Mouse (Mus musculus): ENCODE results near the gene Lacc1.
"Not testable (repeated sequence)": the region's sequence is repeated elsewhere in the genome, so short reads cannot be mapped to it uniquely, and the experiment has no call there.

Lacc1 gene

DNA sequence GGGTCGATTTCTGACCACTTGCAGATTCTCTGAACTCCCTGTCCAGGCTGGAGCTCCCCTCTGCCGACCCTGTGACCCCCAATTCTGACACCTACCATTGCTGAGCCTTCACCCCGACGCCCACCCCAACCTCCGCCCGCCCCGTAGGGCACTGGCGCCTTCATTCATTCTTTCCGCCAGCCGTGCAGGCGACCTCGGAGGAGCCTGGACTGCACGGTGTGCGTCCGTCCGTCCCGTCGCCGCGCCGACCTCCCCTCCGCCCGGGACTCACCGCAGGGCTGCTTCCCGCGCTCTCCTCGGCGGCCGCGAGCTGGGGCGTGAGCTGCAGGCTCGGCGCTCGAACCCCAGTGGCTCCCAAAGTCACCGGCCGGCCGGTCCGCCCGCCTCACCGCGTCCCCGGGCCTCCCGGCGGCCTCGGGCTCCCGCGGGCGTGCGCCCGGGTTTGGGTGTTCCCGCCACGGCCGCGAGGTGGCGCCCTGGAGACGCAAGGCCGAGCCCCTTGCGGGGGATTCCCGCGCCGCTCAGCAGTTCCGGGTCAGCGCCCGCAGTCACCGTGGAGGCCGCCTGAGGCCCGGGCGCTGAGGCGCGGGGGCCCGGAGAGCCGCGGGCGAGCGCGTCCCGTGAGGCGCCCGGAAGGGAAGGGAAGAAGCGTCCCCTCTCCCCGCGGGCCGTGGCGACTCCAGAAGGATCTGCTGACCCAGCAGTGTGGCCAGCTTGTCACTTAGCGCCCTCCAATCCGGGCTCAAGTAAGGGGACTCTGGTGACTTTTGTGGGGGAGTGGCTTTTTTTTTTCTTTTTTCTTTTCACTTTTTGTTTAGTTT is at the start of gene Lacc1, which contains the start of gene Ccdc122:
Lacc1 (minus strand) TSS at position 679 of the 821 bp plus-strand sequence.
Ccdc122 (plus strand) TSS at position 547 of the 821 bp plus-strand sequence.
- DNase-seq: peak; percentile 62 to 70

DNA sequence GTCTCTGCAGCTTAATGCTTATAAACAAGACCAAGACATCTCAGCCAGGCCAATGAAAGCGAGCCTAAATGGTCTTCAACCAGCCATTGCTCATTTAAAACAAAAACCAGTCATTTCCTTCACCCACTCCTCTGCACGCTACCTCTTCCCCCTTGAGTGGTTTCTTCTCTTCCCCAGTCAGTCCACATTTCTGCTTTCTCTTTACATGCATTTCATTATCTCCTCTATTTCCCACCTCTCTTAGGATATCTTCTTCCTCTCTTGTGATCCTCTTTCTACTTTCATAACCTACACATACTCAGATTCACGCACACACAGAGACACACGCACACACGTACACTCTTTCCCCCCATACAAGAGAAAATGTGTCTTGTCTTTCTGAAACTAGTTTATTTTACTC is 44.5 kb upstream of the Lacc1 start:
- DNase-seq: no peak

- DNase-seq: peak; percentile 42 to 45
Measured at GRCm38 (mm10) chr14:77069361-77069760, 32.7 kb upstream of the Lacc1 start.

DNA sequence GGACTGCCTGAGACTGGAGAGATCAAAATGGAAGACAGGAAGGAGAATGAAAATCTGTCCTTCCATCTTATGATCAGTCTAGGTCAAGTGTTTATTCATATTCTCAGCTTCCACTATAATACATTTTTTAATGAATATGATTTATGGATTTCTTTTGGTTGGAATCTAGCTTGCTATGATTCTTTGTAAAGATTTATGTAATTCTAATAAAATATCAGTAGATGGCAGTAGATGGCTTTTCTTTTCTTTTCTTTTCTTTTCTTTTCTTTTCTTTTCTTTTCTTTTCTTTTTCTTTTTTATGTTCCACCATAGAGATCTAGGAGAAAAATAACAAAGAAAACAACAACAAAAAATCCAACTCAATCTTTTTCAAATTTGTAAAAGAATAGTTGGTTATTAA is 16.6 kb upstream of the Lacc1 start:
- no peak for DNase-seq

DNA sequence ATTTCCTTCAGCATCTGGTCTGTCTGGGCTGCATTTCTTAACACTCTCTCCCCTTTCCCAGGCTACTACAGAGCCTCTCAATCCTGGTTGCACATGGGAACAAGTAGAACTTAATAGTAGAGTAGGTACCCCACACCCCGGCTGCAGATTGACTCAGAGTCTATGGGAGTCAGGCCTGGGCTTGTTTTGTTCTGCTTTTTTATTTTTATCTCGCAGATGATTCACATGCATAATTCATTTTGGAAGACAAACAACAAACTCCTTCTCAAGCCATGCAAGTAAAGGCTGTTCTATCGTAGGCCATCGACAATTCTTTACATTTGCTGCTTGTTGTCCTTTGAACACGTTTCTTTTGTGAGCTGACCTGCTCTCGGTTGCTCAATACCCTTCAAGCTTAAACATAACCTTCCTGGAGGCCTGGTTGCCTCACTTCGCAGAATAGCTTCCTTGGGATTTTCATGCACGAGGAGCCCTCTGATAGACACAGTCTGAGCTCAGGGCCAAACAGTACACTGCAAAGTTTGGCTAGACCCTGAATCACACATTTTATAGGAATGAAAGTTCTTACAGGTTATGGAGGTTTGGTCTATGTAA is 1.2 kb upstream of the Lacc1 start:
- no peak for DNase-seq

GRCm38 (mm10) chr14:77037330-77037729 is 626 bp upstream of the Lacc1 start:
- DNase-seq: no peak

- no peak for DNase-seq
Measured at GRCm38 (mm10) chr14:77034970-77035369, 1.7 kb downstream of the Lacc1 start.

GRCm38 (mm10) chr14:77034175-77034915 is 2.4 kb downstream of the Lacc1 start:
- no peak for DNase-seq

GRCm38 (mm10) chr14:77033391-77033790 is 3.3 kb downstream of the Lacc1 start:
- no peak for DNase-seq

GRCm38 (mm10) chr14:77032433-77032832 is 4.3 kb downstream of the Lacc1 start:
- DNase-seq: no peak

DNA sequence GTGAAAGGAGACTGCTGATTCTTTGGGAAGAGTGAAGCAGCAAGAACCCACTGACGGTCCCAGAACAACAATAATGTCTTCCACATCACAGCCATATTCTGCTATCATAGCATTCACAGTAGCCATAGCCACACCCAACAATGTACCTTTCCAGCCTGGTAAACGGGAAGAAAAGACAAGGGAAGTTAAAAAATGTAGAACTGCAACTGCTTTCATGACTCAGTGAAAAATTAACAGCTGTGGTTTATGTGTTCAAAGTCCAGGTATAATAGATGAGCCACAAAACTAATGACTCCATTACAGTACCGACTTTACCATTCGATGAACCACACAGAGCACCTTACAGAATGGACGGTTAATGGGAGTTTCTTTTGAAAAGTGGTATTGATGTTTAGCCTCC is 5.9 kb downstream of the Lacc1 start:
- DNase-seq: no peak

DNA sequence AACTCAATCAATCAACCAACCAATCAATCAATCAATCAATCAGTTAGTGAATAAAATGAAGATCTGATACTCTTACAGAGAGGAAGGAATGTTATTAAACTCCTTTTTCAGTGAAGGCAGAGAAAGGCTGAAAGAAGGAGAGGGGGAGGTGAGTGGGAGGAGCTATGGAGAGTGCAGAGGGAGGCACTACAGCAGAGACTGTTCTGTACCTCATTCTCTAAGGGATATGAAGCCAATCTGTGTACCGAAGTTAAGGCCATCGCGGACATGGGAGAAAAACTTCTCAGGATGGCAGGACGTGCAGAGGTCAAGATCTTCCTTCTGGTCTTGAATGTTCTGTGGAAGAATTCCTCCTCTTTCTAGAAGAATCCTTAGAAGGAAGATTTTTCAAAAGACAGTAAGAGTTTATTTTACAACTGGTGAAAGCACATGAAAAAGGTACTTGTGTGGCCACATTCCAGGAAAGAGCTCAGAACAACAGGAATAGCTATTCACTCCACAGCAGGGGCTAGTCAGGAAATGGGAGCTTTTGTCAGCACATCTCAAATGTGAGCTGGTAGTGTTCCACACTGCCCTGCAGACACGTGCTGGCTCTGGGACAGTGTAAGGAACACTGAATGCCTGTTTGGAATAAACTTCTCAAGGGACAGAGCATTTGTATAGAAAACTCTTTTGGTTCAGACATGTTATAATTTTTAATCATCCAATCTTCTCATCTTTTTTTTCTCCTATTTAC is 7.2 kb downstream of the Lacc1 start:
- no peak for DNase-seq

DNA sequence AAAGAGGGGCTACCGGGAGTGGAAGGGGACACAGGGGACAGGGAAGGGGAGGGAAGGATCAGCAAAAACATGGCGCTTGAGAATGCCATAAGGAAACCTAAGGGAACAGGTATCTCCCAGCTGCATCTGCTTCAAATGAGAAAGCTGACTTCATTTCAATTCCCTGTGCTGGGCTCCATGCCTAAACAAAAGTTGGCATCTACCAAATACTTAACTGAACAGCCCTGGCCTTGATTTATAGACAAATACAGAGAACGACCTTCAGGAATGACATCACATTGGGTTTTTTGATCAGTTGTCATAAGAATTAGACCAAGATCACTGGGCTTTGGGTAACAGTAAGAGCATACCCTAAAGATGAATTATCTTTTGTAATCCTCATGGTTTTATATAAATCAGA is 12.2 kb downstream of the Lacc1 start:
- no peak for DNase-seq

GRCm38 (mm10) chr14:77017211-77017610 is 19.5 kb downstream of the Lacc1 start:
- no peak for DNase-seq

DNA sequence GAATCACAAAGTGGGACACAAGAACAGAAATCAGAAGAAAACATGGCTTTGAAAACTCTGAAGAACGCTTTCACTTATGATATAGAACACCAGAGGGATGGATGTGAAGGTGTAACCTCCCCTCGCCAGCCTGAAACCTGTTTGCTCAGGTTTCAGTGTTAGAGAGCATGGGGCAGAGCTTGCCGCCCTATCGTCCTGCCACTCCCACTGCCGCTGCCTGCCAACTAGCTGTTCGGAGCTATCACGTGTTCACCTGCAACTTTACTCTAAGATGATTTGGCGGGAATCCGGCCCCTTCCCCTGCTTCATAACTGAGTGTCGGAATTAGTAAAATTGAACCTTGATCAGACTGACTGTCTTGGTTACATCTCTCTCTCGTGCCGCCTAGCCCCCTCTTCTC is 19.9 kb downstream of the Lacc1 start:
- not testable (repeated sequence) for DNase-seq

- peak; percentile 86 for DNase-seq
Measured at GRCm38 (mm10) chr14:77011804-77012203, 24.9 kb downstream of the Lacc1 start.

- peak; percentile 91 to 95 for DNase-seq
Measured at GRCm38 (mm10) chr14:77008238-77008637, 28.5 kb downstream of the Lacc1 start.

DNA sequence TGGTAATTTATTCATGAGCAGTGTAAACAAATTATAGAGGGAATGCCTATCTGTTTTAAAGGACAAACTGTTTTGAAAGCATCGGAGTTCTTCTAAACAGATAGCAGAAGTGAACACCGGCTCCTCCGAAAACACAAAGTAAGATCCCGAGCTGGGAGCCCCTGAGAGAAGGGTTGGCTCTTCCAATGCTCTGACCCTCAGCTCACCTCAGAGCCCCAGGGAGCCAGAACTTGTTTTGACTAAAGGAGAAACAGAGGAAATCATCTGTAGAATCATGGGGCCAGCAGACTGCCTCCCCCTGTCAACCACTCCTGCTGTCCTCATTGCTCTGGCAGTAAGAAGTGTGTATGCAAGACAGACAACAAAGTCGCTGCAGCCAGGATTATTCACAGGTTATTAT is 31.1 kb downstream of the Lacc1 start:
- no peak for DNase-seq

GRCm38 (mm10) chr14:77004740-77005139 is 32.0 kb downstream of the Lacc1 start:
- no peak for DNase-seq

DNA sequence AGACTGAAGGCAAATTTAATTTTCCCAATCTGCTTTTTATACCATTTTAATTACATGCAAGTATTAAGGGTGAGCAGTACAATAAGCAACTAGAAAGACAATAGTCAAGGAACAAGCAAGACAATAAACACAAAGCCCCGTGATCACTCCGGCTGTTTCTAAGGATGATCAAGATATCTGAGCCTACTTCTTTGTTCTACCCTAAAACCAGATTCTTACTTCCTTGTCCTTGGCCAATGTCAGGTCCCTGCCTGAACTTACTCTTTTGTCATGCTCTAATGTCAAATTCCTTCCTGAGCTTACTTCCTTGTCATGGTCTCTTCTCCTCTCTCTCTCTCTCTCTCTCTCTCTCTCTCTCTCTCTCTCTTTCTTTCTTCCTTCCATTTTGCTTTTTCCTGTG is 46.4 kb downstream of the Lacc1 start:
- DNase-seq: not testable (repeated sequence)

DNA sequence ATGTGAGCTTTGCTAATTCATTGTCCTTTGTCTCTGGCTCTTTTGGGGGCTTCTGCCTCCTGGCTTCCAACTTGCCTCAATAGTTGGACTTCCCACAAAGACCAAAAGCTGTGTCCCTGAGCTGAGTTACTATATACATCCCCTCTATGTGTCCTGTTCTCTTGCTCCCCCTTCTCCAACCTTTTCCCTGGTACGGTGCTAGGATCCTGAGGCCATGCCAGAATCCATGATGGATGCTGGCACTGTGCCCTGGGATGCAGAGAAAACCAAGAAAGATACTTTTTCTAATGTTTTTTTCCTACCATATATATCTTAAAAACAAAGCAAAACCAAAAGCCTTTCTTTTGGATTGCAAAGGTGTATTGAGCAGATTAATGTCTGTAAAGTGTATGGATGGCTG is 54.9 kb downstream of the Lacc1 start:
- peak; percentile 68 to 77 for DNase-seq

GRCm38 (mm10) chr14:76981176-76981575 is 55.5 kb downstream of the Lacc1 start:
- peak; percentile 32 to 77 for DNase-seq

DNA sequence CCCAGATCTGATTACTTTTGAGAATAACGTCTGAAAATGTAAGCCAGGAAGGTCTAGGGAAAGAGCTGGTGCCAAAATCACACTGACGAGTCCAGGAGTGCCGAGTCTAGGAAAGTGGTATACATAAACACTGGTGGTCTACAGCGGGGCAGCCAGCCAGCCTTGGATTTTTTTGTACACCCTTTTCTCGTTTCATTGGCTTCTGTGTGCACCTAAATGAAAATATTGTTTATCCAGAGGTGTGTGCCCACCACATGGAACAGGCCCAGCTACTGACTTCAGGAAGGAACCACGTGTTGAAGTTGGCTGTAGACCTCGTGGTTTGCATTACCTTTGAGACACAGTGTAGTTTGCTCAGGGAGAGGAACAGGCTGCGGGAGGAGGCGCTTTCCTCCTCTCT is 57.1 kb downstream of the Lacc1 start:
- no peak for DNase-seq

Data from cerebellum, postnatal 14 days (tissue).